Mouse (Mus musculus) embryo, embryonic 10.5 days (tissue): Measurements from ENCODE around the gene Tmem28.

Source experiments
- DNase-seq: peaks from one replicate; pipeline ENCODE4 v3.0.0-alpha.2; 2015; ENCODE audit warnings: low spot score

The Tmem28 gene

GRCm38 (mm10) chrX:99820790-99821395 is at the start of gene Tmem28:
Tmem28 (plus strand) TSS chrX:99821021.
- DNase-seq, result no peak

GRCm38 (mm10) chrX:99780308-99780707 is 40.5 kb upstream of the Tmem28 start:
- no peak for DNase-seq

GRCm38 (mm10) chrX:99808375-99808774 is 12.4 kb upstream of the Tmem28 start:
- peak; percentile 48 for DNase-seq

- DNase-seq, result peak; percentile 85
Measured at GRCm38 (mm10) chrX:99819395-99819935, 1.4 kb upstream of the Tmem28 start.

- DNase-seq, result no peak
Measured at GRCm38 (mm10) chrX:99819936-99820789, 658 bp upstream of the Tmem28 start.

- no peak for DNase-seq
Measured at GRCm38 (mm10) chrX:99842090-99842489, 21.3 kb downstream of the Tmem28 start.

- peak; percentile 75 for DNase-seq
Measured at GRCm38 (mm10) chrX:99853261-99853741, 32.5 kb downstream of the Tmem28 start.

GRCm38 (mm10) chrX:99853834-99854233 is 33.0 kb downstream of the Tmem28 start:
- DNase-seq, result no peak

- no peak for DNase-seq
Measured at GRCm38 (mm10) chrX:99872228-99872627, 51.4 kb downstream of the Tmem28 start.

- DNase-seq, result no peak
Measured at GRCm38 (mm10) chrX:99872632-99873201, 51.9 kb downstream of the Tmem28 start.

GRCm38 (mm10) chrX:99873259-99873919 is 52.6 kb downstream of the Tmem28 start:
- DNase-seq, result no peak

- DNase-seq, result no peak
Measured at GRCm38 (mm10) chrX:99873920-99874296, 53.1 kb downstream of the Tmem28 start.

GRCm38 (mm10) chrX:99876781-99877180 is 56.0 kb downstream of the Tmem28 start:
- DNase-seq, result no peak

GRCm38 (mm10) chrX:99883396-99883795 is 62.6 kb downstream of the Tmem28 start:
- DNase-seq, result no peak
